Mouse (Mus musculus): ENCODE measurements around the gene Dzip1. TPM values are rescaled to one million over a fixed set of nuclear protein-coding genes. Genes with fewer than 3 reads are reported as not detected.

Dzip1 gene
- polyA plus RNA-seq, 1 experiment from 2014 or later: 15.8 TPM

GRCm38 (mm10) chr14:118883344-118884249 is 41.7 kb downstream of the Dzip1 start:
- 63% methylated on average over 18 of the region's 18 CpGs for WGBS
- Histone ChIP-seq H3K9ac (replicated peaks; ENCODE audit: low read length) (no peak overlapping the region), H3K4me2 (replicated peaks; ENCODE audit: low read depth, low read length) (no peak overlapping the region), H3K9me3 (ENCODE audit: low read length) (no peaks in the 10 kb centered on the region), H3K4me1 (ENCODE audit: insufficient read depth, low read length) (no peaks in the 10 kb centered on the region), H3K36me3 (ENCODE audit: insufficient read depth, low read length) (peaks cover 41% of the 10 kb centered on the region), H3K27me3 (ENCODE audit: insufficient read depth, low read length) (no peaks in the 10 kb centered on the region), H3K4me3 (ENCODE audit: low read length) (no peak overlapping the region), H3K27ac (ENCODE audit: low read length) (peak overlapping the region; percentile 43; the same call in 1 of the 2 replicates)
- peak; percentile 69 for ATAC-seq (ENCODE audit: low FRiP score, low TSS enrichment)

- Histone ChIP-seq H3K4me1 (ENCODE audit: insufficient read depth, low read length) (0 out of 2 replicates have a peak, but pooled peaks cover under 1% of the 10 kb centered on the region), H3K4me2 (replicated peaks; ENCODE audit: low read depth, low read length) (no peak overlapping the region), H3K4me3 (ENCODE audit: low read length) (no peak overlapping the region), H3K36me3 (ENCODE audit: insufficient read depth, low read length) (peaks cover 45% of the 10 kb centered on the region), H3K27ac (ENCODE audit: low read length) (no peak overlapping the region), H3K9ac (replicated peaks; ENCODE audit: low read length) (no peak overlapping the region), H3K9me3 (ENCODE audit: low read length) (no peaks in the 10 kb centered on the region), H3K27me3 (ENCODE audit: insufficient read depth, low read length) (no peaks in the 10 kb centered on the region)
- ATAC-seq (ENCODE audit: low FRiP score, low TSS enrichment): no peak
- 81% methylated on average over 10 of the region's 10 CpGs for WGBS
These were observed 44.6 kb downstream of the Dzip1 start for GRCm38 (mm10) chr14:118880696-118881095.

GRCm38 (mm10) chr14:118878346-118878910 is 46.8 kb downstream of the Dzip1 start:
- Histone ChIP-seq H3K36me3 (ENCODE audit: insufficient read depth, low read length) (peaks cover 39% of the 10 kb centered on the region), H3K27ac (ENCODE audit: low read length) (no peak overlapping the region), H3K9me3 (ENCODE audit: low read length) (no peaks in the 10 kb centered on the region), H3K27me3 (ENCODE audit: insufficient read depth, low read length) (no peaks in the 10 kb centered on the region), H3K4me1 (ENCODE audit: insufficient read depth, low read length) (peaks cover 9% of the 10 kb centered on the region; the same call in 1 of the 2 replicates), H3K4me2 (replicated peaks; ENCODE audit: low read depth, low read length) (no peak overlapping the region), H3K9ac (replicated peaks; ENCODE audit: low read length) (no peak overlapping the region), H3K4me3 (ENCODE audit: low read length) (no peak overlapping the region)
- 82% methylated on average over 11 of the region's 11 CpGs for WGBS
- ATAC-seq (ENCODE audit: low FRiP score, low TSS enrichment): no peak

GRCm38 (mm10) chr14:118874786-118875415 is 50.4 kb downstream of the Dzip1 start:
- H3K4me3 ChIP-seq (ENCODE audit: low read length): no peak overlapping the region
- no peaks in the 10 kb centered on the region for H3K27me3 ChIP-seq (ENCODE audit: insufficient read depth, low read length)
- H3K36me3 ChIP-seq (ENCODE audit: insufficient read depth, low read length): peaks cover 17% of the 10 kb centered on the region
- no peak overlapping the region for H3K4me2 ChIP-seq (replicated peaks; ENCODE audit: low read depth, low read length)
- no peak overlapping the region for H3K9ac ChIP-seq (replicated peaks; ENCODE audit: low read length)
- WGBS: 34% methylated on average over 10 of the region's 10 CpGs
- H3K9me3 ChIP-seq (ENCODE audit: low read length): no peaks in the 10 kb centered on the region
- H3K27ac ChIP-seq (ENCODE audit: low read length): peak overlapping the region; percentile 48; the same call in 1 of the 2 replicates
- peak; percentile 76 for ATAC-seq (ENCODE audit: low FRiP score, low TSS enrichment)
- H3K4me1 ChIP-seq (ENCODE audit: insufficient read depth, low read length): peaks cover 9% of the 10 kb centered on the region; the same call in 1 of the 2 replicates

GRCm38 (mm10) chr14:118874126-118874525 is 51.1 kb downstream of the Dzip1 start:
- no peak for ATAC-seq (ENCODE audit: low FRiP score, low TSS enrichment)
- Histone ChIP-seq H3K27me3 (ENCODE audit: insufficient read depth, low read length) (no peaks in the 10 kb centered on the region), H3K9ac (replicated peaks; ENCODE audit: low read length) (no peak overlapping the region), H3K4me1 (ENCODE audit: insufficient read depth, low read length) (peaks cover 9% of the 10 kb centered on the region; the same call in 1 of the 2 replicates), H3K27ac (ENCODE audit: low read length) (no peak overlapping the region), H3K9me3 (ENCODE audit: low read length) (no peaks in the 10 kb centered on the region), H3K4me3 (ENCODE audit: low read length) (no peak overlapping the region), H3K4me2 (replicated peaks; ENCODE audit: low read depth, low read length) (no peak overlapping the region), H3K36me3 (ENCODE audit: insufficient read depth, low read length) (peaks cover 9% of the 10 kb centered on the region)
- 94% methylated on average over 4 of the region's 4 CpGs for WGBS

GRCm38 (mm10) chr14:118869712-118870111 is 55.5 kb downstream of the Dzip1 start:
- Histone ChIP-seq H3K9ac (replicated peaks; ENCODE audit: low read length) (no peak overlapping the region), H3K36me3 (ENCODE audit: insufficient read depth, low read length) (no peaks in the 10 kb centered on the region), H3K27me3 (ENCODE audit: insufficient read depth, low read length) (no peaks in the 10 kb centered on the region), H3K4me3 (ENCODE audit: low read length) (no peak overlapping the region), H3K9me3 (ENCODE audit: low read length) (no peaks in the 10 kb centered on the region), H3K4me1 (ENCODE audit: insufficient read depth, low read length) (0 out of 2 replicates have a peak, but pooled peaks cover under 1% of the 10 kb centered on the region), H3K4me2 (replicated peaks; ENCODE audit: low read depth, low read length) (no peak overlapping the region), H3K27ac (ENCODE audit: low read length) (no peak overlapping the region)
- 78% methylated on average over 6 of the region's 6 CpGs for WGBS
- ATAC-seq (ENCODE audit: low FRiP score, low TSS enrichment): no peak

GRCm38 (mm10) chr14:118868102-118868724 is 57.0 kb downstream of the Dzip1 start:
- ATAC-seq (ENCODE audit: low FRiP score, low TSS enrichment): no peak
- 78% methylated on average over 13 of the region's 13 CpGs for WGBS
- no peaks in the 10 kb centered on the region for H3K4me1 ChIP-seq (ENCODE audit: insufficient read depth, low read length)

GRCm38 (mm10) chr14:118867366-118867765 is 57.9 kb downstream of the Dzip1 start:
- H3K27ac ChIP-seq (ENCODE audit: low read length): no peak overlapping the region
- no peaks in the 10 kb centered on the region for H3K9me3 ChIP-seq (ENCODE audit: low read length)
- no peaks in the 10 kb centered on the region for H3K36me3 ChIP-seq (ENCODE audit: insufficient read depth, low read length)
- no peak overlapping the region for H3K4me3 ChIP-seq (ENCODE audit: low read length)
- no peaks in the 10 kb centered on the region for H3K27me3 ChIP-seq (ENCODE audit: insufficient read depth, low read length)
- no peak for ATAC-seq (ENCODE audit: low FRiP score, low TSS enrichment)
- 50% methylated on average over 6 of the region's 6 CpGs for WGBS
- H3K4me1 ChIP-seq (ENCODE audit: insufficient read depth, low read length): no peaks in the 10 kb centered on the region
- H3K9ac ChIP-seq (replicated peaks; ENCODE audit: low read length): no peak overlapping the region
- no peak overlapping the region for H3K4me2 ChIP-seq (replicated peaks; ENCODE audit: low read depth, low read length)

More at GRCm38 (mm10) chr14:118868102-118868724, 57.0 kb downstream of the Dzip1 start:
- no peak overlapping the region for H3K9ac ChIP-seq (replicated peaks; ENCODE audit: low read length)
- H3K4me3 ChIP-seq (ENCODE audit: low read length): no peak overlapping the region
- H3K4me2 ChIP-seq (replicated peaks; ENCODE audit: low read depth, low read length): no peak overlapping the region
- H3K27me3 ChIP-seq (ENCODE audit: insufficient read depth, low read length): no peaks in the 10 kb centered on the region
- no peak overlapping the region for H3K27ac ChIP-seq (ENCODE audit: low read length)
- no peaks in the 10 kb centered on the region for H3K36me3 ChIP-seq (ENCODE audit: insufficient read depth, low read length)
- no peaks in the 10 kb centered on the region for H3K9me3 ChIP-seq (ENCODE audit: low read length)

- 69% methylated on average over 10 of the region's 10 CpGs for WGBS
- Histone ChIP-seq H3K36me3 (ENCODE audit: insufficient read depth, low read length) (no peaks in the 10 kb centered on the region), H3K4me1 (ENCODE audit: insufficient read depth, low read length) (no peaks in the 10 kb centered on the region), H3K9ac (replicated peaks; ENCODE audit: low read length) (no peak overlapping the region), H3K4me3 (ENCODE audit: low read length) (no peak overlapping the region), H3K27me3 (ENCODE audit: insufficient read depth, low read length) (no peaks in the 10 kb centered on the region), H3K9me3 (ENCODE audit: low read length) (no peaks in the 10 kb centered on the region), H3K4me2 (replicated peaks; ENCODE audit: low read depth, low read length) (no peak overlapping the region), H3K27ac (ENCODE audit: low read length) (no peak overlapping the region)
- no peak for ATAC-seq (ENCODE audit: low FRiP score, low TSS enrichment)
These were observed 59.0 kb downstream of the Dzip1 start for GRCm38 (mm10) chr14:118866014-118866811.
